Mouse (Mus musculus): ENCODE measurements around the gene Cplane1. TPM values are rescaled to one million over a fixed set of nuclear protein-coding genes. Genes with fewer than 3 reads are reported as not detected.

Gene Cplane1
- polyA plus RNA-seq, 1 experiment from 2014 or later: 5.6 TPM

DNA sequence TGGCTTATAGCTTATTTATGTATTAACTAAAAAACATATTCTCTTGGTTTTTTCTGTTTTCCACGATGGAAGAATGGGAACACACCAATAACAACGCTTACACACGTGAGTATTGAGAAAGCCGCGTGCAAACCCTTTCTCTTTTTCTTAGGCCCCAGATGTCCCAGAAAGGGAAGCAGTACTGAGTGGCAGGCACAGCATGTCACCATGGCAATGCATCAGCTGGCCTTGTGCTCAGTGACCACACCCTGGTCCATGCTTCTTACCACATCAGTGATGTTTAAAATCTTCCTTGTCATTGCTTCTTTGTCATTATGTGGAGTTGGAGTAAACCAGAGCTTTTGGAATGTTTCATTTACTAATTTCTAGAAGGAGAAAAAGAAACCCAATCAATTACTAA lies 150.3 kb downstream of the Cplane1 start:
- H3K4me3 ChIP-seq (replicated peaks; ENCODE audit: low read length): no peak overlapping the region
- H3K9ac ChIP-seq (ENCODE audit: low read length): no peak overlapping the region
- H3K36me3 ChIP-seq (ENCODE audit: control insufficient read depth, insufficient read depth, low read length): 0 out of 2 replicates have a peak, but pooled peaks cover 13% of the 10 kb centered on the region
- no peaks in the 10 kb centered on the region for H3K27me3 ChIP-seq (ENCODE audit: control insufficient read depth, insufficient read depth, low read length)
- no peak overlapping the region for H3K27ac ChIP-seq (ENCODE audit: low read length)
- no peaks in the 10 kb centered on the region for H3K4me1 ChIP-seq (ENCODE audit: control insufficient read depth, insufficient read depth, low read length)
- no peak overlapping the region for H3K4me2 ChIP-seq (ENCODE audit: low read depth, low read length)
- WGBS: 97% methylated on average over 5 of the region's 5 CpGs
- no peak for ATAC-seq (ENCODE audit: insufficient read depth, low FRiP score)
- H3K9me3 ChIP-seq (replicated peaks; ENCODE audit: control insufficient read depth, low read length): no peaks in the 10 kb centered on the region

Other genes starting within 250 kb of the Cplane1 start
- gene Wdr70, start 69.9 kb upstream of the Cplane1 start, polyA plus RNA-seq (2015; fragmentation: Nextera tagmentation; extraction: Ambion mirVana): 43.0 and 45.5 TPM in 2 replicates
- gene Nup155, start 59.8 kb upstream of the Cplane1 start, polyA plus RNA-seq (2015; fragmentation: Nextera tagmentation; extraction: Ambion mirVana): 14.7 and 15.7 TPM in 2 replicates